Mouse (Mus musculus): ENCODE measurements around the gene Slc24a3.

GRCm38 (mm10) chr2:145501472-145501871 lies 333.9 kb downstream of the Slc24a3 start:
- TF ChIP-seq CTCF (IDR thresholded peaks at IDR 0.05; ENCODE audit: low read depth): no peak
- TF ChIP-seq EP300 (IDR thresholded peaks at IDR 0.05; ENCODE audit: low read depth): no peak

Measured in liver, embryonic 14.5 days (tissue).